Mouse (Mus musculus) heart, adult 2 months (tissue): ENCODE measurements around the gene Dhx9. TPM values are rescaled to one million over a fixed set of nuclear protein-coding genes. Genes with fewer than 3 reads are reported as not detected.

Source experiments
- DNase-seq, 2 experiments: peaks; one replicate each; pipeline ENCODE4 v3.0.0; 2021
- H3K27ac ChIP-seq: fragments of 200-600 bp; 2 replicates; pipeline ENCODE4 v1.8.1; 2022
- H3K27me3 ChIP-seq: fragments of 200-500 bp; 2 replicates; pipeline ENCODE4 v1.6.1; 2012; ENCODE audit warnings: mild to moderate bottlenecking, low read length, inconsistent platforms, mixed read lengths; ENCODE audit not compliant: control insufficient read depth, insufficient read depth
- H3K36me3 ChIP-seq: fragments of 200-500 bp; 2 replicates; pipeline ENCODE4 v1.6.1; 2012; ENCODE audit warnings: low read length, inconsistent platforms; ENCODE audit not compliant: control insufficient read depth, insufficient read depth
- H3K4me1 ChIP-seq: fragments of 200-500 bp; 2 replicates; pipeline ENCODE4 v1.6.1; 2011; ENCODE audit warnings: low read length; ENCODE audit not compliant: control insufficient read depth, insufficient read depth
- H3K4me3 ChIP-seq: fragments of 200-600 bp; 2 replicates; pipeline ENCODE4 v1.8.1; 2022
- H3K79me2 ChIP-seq: fragments of 200-500 bp; replicated peaks from 2 replicates; pipeline ENCODE4 v1.6.1; 2012; ENCODE audit warnings: mild to moderate bottlenecking, inconsistent platforms, low read length, moderate library complexity, mixed read lengths; ENCODE audit not compliant: control insufficient read depth, insufficient read depth
- H3K9ac ChIP-seq: fragments of 200-500 bp; 2 replicates; pipeline ENCODE4 v1.6.1; 2012; ENCODE audit warnings: low read depth, mild to moderate bottlenecking, control low read depth, inconsistent platforms, low read length, mixed read lengths
- CTCF ChIP-seq: fragments of 200-600 bp; IDR thresholded peaks from 2 replicates; pipeline ENCODE4 v1.8.1; 2022; ENCODE audit warnings: antibody characterized with exemption, mild to moderate bottlenecking, moderate library complexity
- EP300 ChIP-seq: fragments of 200-500 bp; IDR thresholded peaks from 2 replicates; pipeline ENCODE4 v1.6.1; 2011; ENCODE audit warnings: low read depth, low read length, control low read depth; ENCODE audit not compliant: insufficient read depth
- POLR2A ChIP-seq: fragments of 200-500 bp; IDR thresholded peaks from 2 replicates; pipeline ENCODE4 v1.6.1; 2011; ENCODE audit warnings: mild to moderate bottlenecking, low read depth, low read length, control low read depth; ENCODE audit not compliant: insufficient read depth
- WGBS: fragments of 180-500 bp; shearing (Covaris S2); methylation state at CpG from one replicate; pipeline ENCODE4 v1.1.7; 2018; 5-methylcytosine and 5-hydroxymethylcytosine counted together
- intact Hi-C: fragments of 180-260 bp; cut with DNase I; formaldehyde crosslinking; loops from one replicate; pipeline ENCODE4 v1.15.1; 2025
- polyA plus RNA-seq: library from polyadenylated mRNA; depleted of rRNA; stranded (reverse); fragments of >200 nt; gene quantifications from 2 replicates; pipeline ENCODE4 v1.2.3, GENCODE M21; 2012
- total RNA-seq, 2 experiments: library from RNA; stranded (reverse); gene quantifications; 2 replicates each; pipeline ENCODE4 v1.2.3; 2021

Gene Dhx9
- total and polyA plus RNA-seq, 3 experiments: 10.1 to 45.4 (median 44.0) TPM

DNA sequence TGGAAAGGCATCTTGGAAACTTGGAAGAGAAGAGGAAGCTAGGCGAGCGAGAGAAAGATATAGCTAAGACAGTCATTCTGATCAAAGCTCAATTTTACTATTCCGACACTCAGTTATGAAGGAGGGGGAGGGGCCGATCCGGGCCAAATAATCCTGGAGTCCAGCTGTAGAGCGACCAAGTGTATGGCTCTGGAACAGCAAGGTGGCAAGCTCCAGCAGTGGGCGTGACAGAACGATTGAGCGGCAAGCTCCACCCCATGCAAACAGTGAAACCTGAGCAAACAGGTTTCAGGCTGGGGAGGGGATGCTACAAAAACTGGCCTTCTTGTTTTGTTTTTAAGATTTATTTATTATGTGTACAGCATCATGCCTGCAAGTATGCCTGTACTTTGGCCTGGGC lies 12.6 kb upstream of the Dhx9 start:
- WGBS: 89% methylated on average over 9 of the region's 9 CpGs
- Histone ChIP-seq H3K79me2 (no peaks in the 10 kb centered on the region), H3K27ac (no peak overlapping the region), H3K9ac (no peak overlapping the region), H3K4me1 (peaks cover 3% of the 10 kb centered on the region), H3K36me3 (no peaks in the 10 kb centered on the region), H3K27me3 (no peaks in the 10 kb centered on the region), H3K4me3 (no peak overlapping the region)
- TF ChIP-seq CTCF: no peak
- TF ChIP-seq EP300: no peak
- TF ChIP-seq POLR2A: no peak
- no peak for DNase-seq
- intact Hi-C loops: no loop called here

DNA sequence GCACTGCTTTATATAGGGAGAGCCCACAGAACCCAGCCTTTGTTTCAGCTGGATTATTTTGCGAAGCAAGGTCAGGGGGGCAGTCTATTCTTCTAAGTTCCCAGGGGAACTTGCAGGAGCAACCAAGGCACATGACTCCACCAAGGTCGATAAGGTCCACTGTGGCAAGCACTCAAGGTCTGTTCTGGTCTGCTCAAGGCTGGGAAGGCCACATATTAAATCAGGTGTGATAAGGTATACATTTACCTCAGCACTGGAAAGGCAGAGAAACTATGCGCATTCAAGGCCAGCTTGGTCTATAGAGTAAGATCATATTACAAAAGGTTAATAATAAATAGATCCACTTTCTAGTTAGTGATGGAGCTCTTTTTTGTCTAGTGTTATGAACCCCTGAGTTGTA lies 8.6 kb upstream of the Dhx9 start:
- Histone ChIP-seq H3K36me3 (no peaks in the 10 kb centered on the region), H3K9ac (no peak overlapping the region), H3K27me3 (no peaks in the 10 kb centered on the region), H3K4me3 (no peak overlapping the region), H3K4me1 (peaks cover 2% of the 10 kb centered on the region; the same call in 1 of the 2 replicates), H3K79me2 (no peaks in the 10 kb centered on the region), H3K27ac (no peak overlapping the region)
- intact Hi-C loops: no loop called here
- no peak for DNase-seq
- TF ChIP-seq POLR2A (no peak), EP300 (no peak), CTCF (no peak)
- 67% methylated on average over 3 of the region's 3 CpGs for WGBS

DNA sequence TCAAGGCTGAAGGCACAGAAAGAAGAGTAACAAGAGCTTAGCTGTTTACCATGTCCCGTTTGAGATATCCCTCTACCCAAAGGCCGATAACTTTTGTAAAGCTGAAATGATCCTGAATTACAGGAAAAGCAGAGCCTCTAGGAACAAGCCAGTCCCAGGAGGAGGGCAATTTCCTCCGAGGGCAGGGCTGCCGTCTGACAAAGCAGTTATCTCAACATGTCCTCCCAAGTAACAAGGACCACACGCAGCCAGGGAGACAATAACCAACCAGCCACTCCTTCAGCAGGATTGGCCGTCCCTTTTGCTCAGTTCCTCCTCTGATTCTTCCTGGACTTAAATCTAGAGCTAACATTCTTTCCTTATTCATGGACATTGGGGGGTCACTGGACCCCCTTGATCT lies 6.5 kb upstream of the Dhx9 start:
- Histone ChIP-seq H3K27me3 (no peaks in the 10 kb centered on the region), H3K27ac (no peak overlapping the region), H3K4me3 (no peak overlapping the region), H3K79me2 (no peaks in the 10 kb centered on the region), H3K4me1 (peaks cover 2% of the 10 kb centered on the region; the same call in 1 of the 2 replicates), H3K36me3 (no peaks in the 10 kb centered on the region), H3K9ac (no peak overlapping the region)
- intact Hi-C loops: no loop called here
- no peak for DNase-seq
- no peak for TF ChIP-seq EP300
- no peak for TF ChIP-seq CTCF
- no peak for TF ChIP-seq POLR2A
- 21% methylated on average over 6 of the region's 6 CpGs for WGBS

DNA sequence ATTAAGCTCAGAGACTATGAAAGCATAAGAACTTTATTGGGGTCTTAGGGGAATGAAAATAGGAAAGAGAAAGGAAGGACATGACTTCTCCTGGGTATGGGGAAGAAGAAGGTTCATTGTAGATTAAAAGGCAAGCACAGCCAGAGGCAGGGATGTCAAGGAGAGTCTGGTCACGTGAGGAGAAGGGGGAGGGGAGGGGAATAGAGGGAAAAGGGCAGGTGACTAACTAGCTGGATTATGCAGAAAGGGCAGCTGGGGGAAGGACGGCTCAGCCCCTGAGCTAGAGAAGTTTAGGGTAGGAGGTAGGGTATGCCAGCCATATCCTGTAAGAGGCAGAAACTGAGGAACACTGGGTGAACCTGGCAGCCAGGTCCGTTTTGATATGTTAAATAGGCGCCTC lies 5.9 kb upstream of the Dhx9 start:
- Histone ChIP-seq H3K79me2 (no peaks in the 10 kb centered on the region), H3K36me3 (no peaks in the 10 kb centered on the region), H3K27me3 (no peaks in the 10 kb centered on the region), H3K9ac (no peak overlapping the region), H3K4me1 (peaks cover 2% of the 10 kb centered on the region; the same call in 1 of the 2 replicates), H3K4me3 (no peak overlapping the region), H3K27ac (no peak overlapping the region)
- DNase-seq: no peak
- intact Hi-C loops: no loop called here
- TF ChIP-seq CTCF (no peak), EP300 (no peak), POLR2A (no peak)
- 54% methylated on average over 4 of the region's 4 CpGs for WGBS

DNA sequence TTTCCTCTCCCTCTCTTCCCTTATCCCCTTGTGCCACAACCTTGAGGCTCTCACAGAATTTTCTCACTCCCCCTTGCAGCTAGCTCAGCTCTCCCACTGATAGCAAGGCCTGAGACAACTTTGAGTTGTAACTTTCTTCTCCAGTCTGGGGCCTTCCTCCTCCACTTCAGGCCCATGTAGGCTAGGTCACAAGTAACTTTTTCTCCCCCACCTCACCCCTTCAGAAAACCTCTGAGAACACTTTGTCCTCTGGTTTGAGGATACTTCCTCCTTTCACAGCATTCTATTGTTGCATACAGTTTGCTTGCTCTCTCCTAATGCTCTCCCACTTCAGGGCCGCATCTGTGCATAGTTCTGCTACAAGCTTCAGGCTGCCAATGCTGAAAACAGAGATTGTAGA lies 4.4 kb upstream of the Dhx9 start:
- Histone ChIP-seq H3K27ac (no peak overlapping the region), H3K4me1 (peaks cover 3% of the 10 kb centered on the region; the same call in 1 of the 2 replicates), H3K4me3 (no peak overlapping the region), H3K36me3 (no peaks in the 10 kb centered on the region), H3K27me3 (no peaks in the 10 kb centered on the region), H3K9ac (no peak overlapping the region), H3K79me2 (peaks cover 4% of the 10 kb centered on the region)
- 92% methylated on average over 1 of the region's 1 CpGs for WGBS
- intact Hi-C loops: no loop called here
- TF ChIP-seq CTCF: no peak
- no peak for TF ChIP-seq POLR2A
- no peak for TF ChIP-seq EP300
- DNase-seq: peak in 1 of 2 experiments; percentile 13

DNA sequence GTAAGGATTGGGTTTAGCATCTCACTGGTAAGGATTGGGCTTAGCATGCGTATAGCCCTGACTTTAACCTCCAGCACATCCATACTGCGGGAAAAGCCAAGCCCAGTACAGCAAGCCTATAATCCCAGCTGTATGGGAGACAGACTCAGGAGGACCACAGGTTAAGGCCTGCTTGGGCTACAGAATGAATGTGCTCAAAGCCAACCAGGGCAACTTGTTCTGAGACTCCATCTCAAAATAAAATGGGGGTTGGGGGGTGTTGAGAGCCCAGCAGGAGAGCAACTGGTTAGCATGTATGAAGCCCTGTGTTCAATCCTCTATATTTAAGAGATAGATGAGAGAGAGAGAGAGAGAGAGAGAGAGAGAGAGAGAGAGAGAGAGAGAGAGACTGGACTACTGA lies 3.9 kb upstream of the Dhx9 start:
- WGBS: 91% methylated on average over 2 of the region's 2 CpGs
- H3K36me3 ChIP-seq: peaks cover 1% of the 10 kb centered on the region; the same call in 1 of the 2 replicates
- DNase-seq: no peak
- intact Hi-C loops: no loop called here
- no peak overlapping the region for H3K9ac ChIP-seq
- peaks cover 3% of the 10 kb centered on the region for H3K4me1 ChIP-seq
- H3K27me3 ChIP-seq: no peaks in the 10 kb centered on the region
- TF ChIP-seq CTCF (no peak), POLR2A (no peak), EP300 (no peak)
- H3K4me3 ChIP-seq: no peak overlapping the region
- peaks cover 6% of the 10 kb centered on the region for H3K79me2 ChIP-seq
- H3K27ac ChIP-seq: no peak overlapping the region
